Mouse (Mus musculus) cortical plate, adult 2 months (tissue): ENCODE measurements around the gene Myom1.

Source experiments
- CTCF ChIP-seq: fragments of 200-500 bp; IDR thresholded peaks from 2 replicates; pipeline ENCODE4 v1.5.1; 2011; ENCODE audit warnings: mild to moderate bottlenecking, control low read depth, low read length; ENCODE audit not compliant: insufficient read depth; ENCODE audit errors: extremely low read depth
- POLR2A ChIP-seq: fragments of 200-500 bp; IDR thresholded peaks from 2 replicates; pipeline ENCODE4 v1.6.1; 2011; ENCODE audit warnings: mild to moderate bottlenecking, low read length, control low read depth; ENCODE audit not compliant: insufficient read depth; ENCODE audit errors: extremely low read depth

- TF ChIP-seq CTCF (no peak), POLR2A (no peak)
Observed at GRCm38 (mm10) chr17:71153356-71153755, 150.9 kb downstream of the Myom1 start.
